Mouse (Mus musculus) limb, embryonic 13.5 days (tissue): ENCODE results near the gene Ccdc122. TPM values are rescaled to one million over a fixed set of nuclear protein-coding genes. Genes with fewer than 3 reads are reported as not detected.

Source experiments
- polyA plus RNA-seq: library from polyadenylated mRNA; unstranded; fragments of >200 nt; fragmentation: Nextera tagmentation; extraction: Ambion mirVana; gene quantifications from 2 replicates; pipeline ENCODE4 v1.2.1, GENCODE M21; 2015

The Ccdc122 gene
- polyA plus RNA-seq, 1 experiment from 2014 or later: 2.6 TPM

Other genes starting within 250 kb of the Ccdc122 start
- gene Lacc1, start 132 bp downstream of the Ccdc122 start, polyA plus RNA-seq: 7.4 and 7.7 TPM in 2 replicates
- gene Enox1, start 120.0 kb downstream of the Ccdc122 start, polyA plus RNA-seq: 18.9 and 19.7 TPM in 2 replicates